Mouse (Mus musculus): ENCODE results near the gene Aldh3b3. TPM values are rescaled to one million over a fixed set of nuclear protein-coding genes. Genes with fewer than 3 reads are reported as not detected.
"Not testable (repeated sequence)": the region's sequence is repeated elsewhere in the genome, so short reads cannot be mapped to it uniquely, and the experiment has no call there.

Aldh3b3 gene
- total RNA-seq, 2 experiments from 2014 or later, result not detected

GRCm38 (mm10) chr19:3935032-3935895 is 23.2 kb upstream of the Aldh3b3 start, which contains the start of gene Unc93b1:
Gene Unc93b1 (plus strand): TSS chr19:3935186.
- intact Hi-C loops (cut with DNase I; ENCODE audit: low total_unique reads), result no loop called here
- peak; percentile 77 for DNase-seq

DNA sequence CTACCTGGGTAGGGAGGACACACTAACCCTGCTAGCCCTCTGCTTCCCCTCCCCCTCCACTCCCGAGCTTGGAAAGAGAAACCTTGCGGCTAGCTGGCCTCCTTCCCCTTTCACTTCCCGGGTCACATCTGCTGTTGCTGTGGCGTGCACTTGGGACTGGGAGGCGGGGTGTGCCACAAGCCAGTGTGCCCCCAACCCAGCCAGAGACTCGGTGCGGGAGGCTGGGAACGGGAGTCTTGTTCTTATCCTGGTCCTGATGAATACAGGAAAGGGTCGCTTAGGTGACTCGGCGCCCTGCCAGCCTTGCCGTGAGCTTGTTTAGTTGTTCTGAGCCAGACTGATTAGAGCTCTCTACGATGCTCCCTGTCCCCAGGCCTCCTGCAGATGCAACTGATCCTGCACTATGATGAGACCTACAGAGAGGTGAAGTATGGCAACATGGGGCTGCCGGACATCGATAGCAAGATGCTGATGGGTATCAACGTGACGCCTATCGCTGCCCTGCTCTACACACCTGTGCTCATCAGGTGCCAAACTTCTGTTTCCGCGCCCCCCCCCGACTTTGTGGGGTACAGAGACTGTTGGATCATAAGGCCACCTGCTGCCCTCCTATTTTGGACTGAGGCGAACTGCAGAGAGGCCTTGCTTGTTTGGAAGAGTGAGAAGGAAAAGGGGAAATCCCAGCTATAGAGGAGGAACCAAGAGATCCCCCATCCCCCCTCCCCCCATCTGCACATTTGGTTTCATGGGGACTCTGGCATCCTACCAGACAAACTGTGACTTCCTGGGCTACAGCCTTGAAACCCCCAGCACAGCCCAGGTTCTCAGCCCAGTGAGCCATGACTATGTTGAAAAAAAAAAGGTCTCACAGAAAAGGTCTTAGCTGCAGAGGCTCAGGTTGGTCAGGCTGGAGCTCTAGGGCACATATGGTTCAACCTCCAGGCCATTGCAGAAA is 22.3 kb upstream of the Aldh3b3 start:
- intact Hi-C loops (cut with DNase I; ENCODE audit: low total_unique reads), result loop anchor here (2.0 kb wide), 1 partner anchor 53 kb away; no protein-coding TSS in a partner anchor
- DNase-seq, result peak; percentile 72

DNA sequence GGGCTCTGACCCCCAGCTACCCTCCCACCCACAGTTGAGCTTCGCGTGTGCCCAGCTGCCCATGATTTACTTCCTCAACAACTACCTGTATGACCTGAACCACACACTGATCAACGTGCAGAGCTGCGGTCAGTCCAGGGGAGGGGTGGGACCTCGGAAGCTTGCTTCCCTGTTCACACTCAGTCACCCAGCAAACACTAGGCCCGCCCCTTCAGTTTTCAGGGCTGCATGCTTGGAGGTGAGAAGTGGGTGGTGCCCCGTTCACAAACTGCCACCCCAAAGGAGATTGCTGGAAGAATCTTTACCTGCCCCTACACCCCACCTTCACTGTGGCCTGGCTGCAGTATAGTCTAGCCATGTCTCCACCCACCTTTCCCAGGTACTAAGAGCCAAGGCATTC is 16.1 kb upstream of the Aldh3b3 start:
- no peak for DNase-seq
- intact Hi-C loops (cut with DNase I; ENCODE audit: low total_unique reads), result no loop called here

DNA sequence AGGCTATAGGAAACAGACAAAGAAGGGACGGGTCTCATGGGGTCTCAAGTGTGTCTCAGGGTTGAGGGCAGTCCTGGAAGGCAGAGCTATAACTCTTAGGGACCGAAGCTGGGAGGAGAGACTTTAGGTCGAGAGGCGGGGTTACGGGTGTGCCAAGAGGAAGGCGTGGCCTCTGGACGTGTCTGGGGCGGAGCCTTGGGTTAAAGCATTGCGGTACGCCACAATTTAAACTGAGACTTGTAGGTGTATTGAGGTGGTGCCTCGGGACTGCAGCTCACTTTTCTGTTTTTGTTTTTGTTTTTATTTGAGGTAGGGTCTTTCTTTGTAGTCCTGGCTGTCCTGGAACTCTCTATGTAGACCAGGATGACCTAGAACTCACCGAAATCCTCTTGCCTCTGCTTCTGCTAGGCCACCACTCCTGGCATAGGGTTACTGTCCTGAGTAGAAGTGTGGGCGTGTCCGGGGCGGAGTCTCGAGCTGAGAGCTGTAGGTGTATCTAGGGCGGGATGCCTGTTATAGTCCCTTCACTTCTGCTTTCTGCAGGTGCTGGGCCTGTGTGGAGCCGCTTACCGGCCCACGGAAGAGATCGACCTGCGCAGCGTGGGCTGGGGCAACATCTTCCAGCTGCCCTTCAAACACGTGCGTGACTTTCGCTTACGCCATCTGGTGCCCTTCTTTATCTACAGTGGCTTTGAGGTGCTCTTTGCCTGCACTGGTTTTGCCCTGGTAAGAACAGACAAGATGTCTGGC is 15.3 kb upstream of the Aldh3b3 start:
- intact Hi-C loops (cut with DNase I; ENCODE audit: low total_unique reads), result no loop called here

DNA sequence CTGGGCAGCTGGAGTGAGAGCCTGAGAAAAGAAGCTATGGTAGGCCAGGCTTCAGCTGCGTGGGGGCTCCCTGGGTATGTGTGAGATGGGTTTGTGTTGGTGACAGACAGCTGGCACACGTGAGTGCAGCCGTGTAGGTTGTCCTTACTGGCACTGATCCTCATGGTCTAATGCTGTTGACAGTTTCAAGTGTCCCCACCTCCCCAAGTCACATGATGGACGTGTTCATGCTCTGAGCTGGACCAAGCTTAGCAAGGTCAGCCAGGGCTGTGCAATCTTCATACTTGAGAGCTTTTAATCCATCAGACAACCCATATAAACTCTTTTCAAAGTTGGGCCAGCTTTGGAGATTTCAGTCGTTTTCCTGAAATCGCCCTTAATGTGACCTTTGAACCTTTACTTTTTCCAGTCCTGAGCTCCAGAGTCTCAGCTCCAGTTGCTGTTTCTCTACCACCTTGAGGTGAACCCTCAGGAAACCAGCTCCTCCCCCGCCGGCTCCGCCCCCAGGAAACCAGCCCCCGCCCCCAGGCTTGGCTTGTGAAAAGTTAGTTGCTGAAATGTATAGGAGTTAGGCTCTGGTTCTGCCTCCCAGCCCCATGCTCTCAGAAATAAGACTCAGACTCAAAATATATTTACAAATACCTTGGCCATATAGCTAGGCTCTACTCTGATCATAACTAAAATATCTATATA is 12.4 kb upstream of the Aldh3b3 start:
- intact Hi-C loops (cut with DNase I; ENCODE audit: low total_unique reads), result loop anchor here (2.0 kb wide), 1 partner anchor 35 kb away; no protein-coding TSS in a partner anchor
- DNase-seq, result no peak

More for the DNA sequence above, 15.3 kb upstream of the Aldh3b3 start:
- DNase-seq, result no peak

DNA sequence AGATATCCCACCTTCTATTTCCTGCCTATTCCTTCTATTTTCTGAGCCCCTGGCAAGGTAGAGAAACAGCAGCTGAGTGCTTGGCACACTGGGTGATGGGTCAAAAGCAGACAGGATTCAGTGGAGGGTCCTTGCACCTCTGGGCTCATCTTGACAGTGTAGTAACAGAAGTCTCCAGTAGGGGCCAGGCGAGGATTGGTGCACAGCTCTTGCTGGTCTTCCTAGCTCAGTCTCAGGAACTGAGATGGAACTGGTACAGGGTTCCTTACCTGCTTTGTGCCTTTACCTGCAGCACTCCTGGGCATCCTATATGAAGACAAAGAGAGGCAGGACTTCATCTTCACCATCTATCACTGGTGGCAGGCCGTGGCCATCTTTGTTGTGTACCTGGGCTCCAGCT is 11.7 kb upstream of the Aldh3b3 start:
- intact Hi-C loops (cut with DNase I; ENCODE audit: low total_unique reads), result loop anchor here (2.0 kb wide), 1 partner anchor 34 kb away; no protein-coding TSS in a partner anchor
- DNase-seq, result peak; percentile 59

DNA sequence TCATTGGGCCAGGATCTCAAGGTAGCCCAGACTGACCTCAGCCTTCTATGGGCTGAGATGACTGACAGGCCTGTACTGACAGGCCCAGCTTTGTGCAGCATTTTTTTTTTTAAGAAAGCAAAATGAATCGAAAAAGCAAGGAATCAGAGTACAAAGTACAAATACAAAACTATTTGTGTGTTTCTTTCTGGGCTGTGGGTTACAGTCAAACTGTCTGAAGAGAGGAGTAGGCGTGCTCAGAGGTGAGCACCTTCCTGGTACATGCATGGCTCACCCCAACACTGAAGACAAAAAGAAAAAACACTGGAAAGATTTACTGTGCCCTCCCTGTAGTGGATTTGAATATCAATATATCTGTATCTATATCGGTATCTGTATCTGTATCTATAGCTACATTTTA is 10.6 kb upstream of the Aldh3b3 start:
- intact Hi-C loops (cut with DNase I; ENCODE audit: low total_unique reads), result loop anchor here (2.0 kb wide), 1 partner anchor 33 kb away; no protein-coding TSS in a partner anchor
- DNase-seq, result no peak

- intact Hi-C loops (cut with DNase I; ENCODE audit: low total_unique reads), result no loop called here
- no peak for DNase-seq
These were observed 9.9 kb upstream of the Aldh3b3 start for GRCm38 (mm10) chr19:3948546-3948945.

DNA sequence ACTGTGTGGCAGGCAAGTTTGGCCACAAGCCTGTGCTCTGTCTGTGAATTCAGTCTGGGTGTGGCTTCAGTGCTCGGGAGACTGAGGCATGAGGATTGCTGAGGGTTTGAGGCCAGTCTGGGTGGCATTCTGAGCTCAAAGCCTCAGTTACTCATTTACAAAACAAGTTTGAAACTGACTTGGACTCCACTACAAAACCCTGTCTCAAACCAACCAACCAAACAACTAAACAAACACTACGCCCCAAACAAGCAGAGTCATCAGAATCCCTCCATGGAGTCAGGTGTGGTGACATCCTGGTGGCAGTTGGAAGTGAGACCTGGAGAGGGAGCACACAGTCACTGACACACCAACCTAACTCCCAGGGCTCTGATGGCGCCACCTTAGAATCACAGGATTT is 8.1 kb upstream of the Aldh3b3 start:
- DNase-seq, result no peak

DNA sequence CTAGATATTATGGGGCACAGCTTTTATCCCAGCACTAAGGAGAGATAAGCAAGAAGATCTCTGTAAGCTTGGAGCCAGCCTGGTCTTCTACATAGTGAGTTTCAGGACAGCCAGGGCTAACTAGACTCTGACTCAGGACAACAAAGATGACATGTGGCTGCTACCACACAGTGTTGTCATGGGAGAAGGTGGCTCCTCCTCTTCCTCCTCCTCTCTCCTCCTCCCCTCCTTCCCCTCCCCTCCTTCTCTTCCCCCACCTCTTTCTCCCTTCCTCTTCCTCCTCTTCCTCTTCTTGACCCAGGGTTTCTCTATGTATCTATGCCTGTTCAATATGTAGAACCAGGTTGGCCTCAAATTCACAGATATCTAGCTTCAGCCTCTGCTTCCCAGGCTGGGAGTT is 7.0 kb upstream of the Aldh3b3 start:
- no peak for DNase-seq
- intact Hi-C loops (cut with DNase I; ENCODE audit: low total_unique reads), result no loop called here

More for the DNA sequence above, 8.1 kb upstream of the Aldh3b3 start:
- intact Hi-C loops (cut with DNase I; ENCODE audit: low total_unique reads), result no loop called here

DNA sequence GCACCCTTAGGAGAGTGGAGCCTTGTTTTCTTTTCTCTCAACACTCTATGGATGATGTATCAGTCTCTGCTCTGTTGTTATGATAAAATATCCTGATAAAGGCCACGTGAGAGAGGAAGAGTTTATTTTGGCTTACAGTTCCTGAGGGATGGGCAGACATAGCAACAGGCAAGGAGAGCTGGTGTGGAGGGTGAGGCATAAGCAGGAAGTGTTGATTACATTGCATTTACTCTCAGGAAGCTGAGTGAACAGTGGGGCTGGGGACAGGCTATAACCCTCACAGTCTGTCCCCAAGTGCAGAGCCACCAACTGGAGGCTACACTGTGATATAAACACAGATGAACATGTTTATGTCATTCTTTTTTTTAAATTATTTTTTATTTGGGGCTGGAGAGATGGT is 6.3 kb upstream of the Aldh3b3 start:
- intact Hi-C loops (cut with DNase I; ENCODE audit: low total_unique reads), result no loop called here
- DNase-seq, result no peak

- no peak for DNase-seq
- intact Hi-C loops (cut with DNase I; ENCODE audit: low total_unique reads), result no loop called here
These were observed 3.4 kb upstream of the Aldh3b3 start for GRCm38 (mm10) chr19:3955033-3955432.

- no peak for DNase-seq
- intact Hi-C loops (cut with DNase I; ENCODE audit: low total_unique reads), result no loop called here
These were observed 2.6 kb upstream of the Aldh3b3 start for GRCm38 (mm10) chr19:3955804-3956203.

GRCm38 (mm10) chr19:3957296-3958036 is 979 bp upstream of the Aldh3b3 start:
- intact Hi-C loops (cut with DNase I; ENCODE audit: low total_unique reads); DNase-seq: not testable (repeated sequence)

GRCm38 (mm10) chr19:3959030-3959429 is 585 bp downstream of the Aldh3b3 start:
- no peak for DNase-seq
- intact Hi-C loops (cut with DNase I; ENCODE audit: low total_unique reads), result no loop called here

DNA sequence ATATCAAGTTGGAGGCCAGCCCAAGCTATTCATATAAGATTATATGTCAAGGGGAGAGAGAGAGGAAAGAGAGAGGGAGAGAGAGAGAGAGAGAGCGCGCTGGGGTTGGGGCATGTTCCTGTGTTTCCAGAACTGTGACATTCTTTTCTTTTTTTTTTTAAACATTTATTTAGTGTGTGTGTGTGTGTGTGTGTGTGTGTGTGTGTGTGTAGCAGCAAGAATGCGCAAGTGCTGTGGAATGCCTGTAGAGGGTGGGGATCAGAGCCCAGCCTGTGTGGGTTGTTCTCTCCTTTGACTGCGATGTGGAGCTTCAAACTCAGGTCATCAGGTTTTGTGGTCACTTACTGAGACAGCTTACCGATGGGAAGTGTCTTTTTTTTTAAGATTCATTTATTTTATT is 1.8 kb downstream of the Aldh3b3 start:
- intact Hi-C loops (cut with DNase I; ENCODE audit: low total_unique reads), result no loop called here
- DNase-seq, result no peak

DNA sequence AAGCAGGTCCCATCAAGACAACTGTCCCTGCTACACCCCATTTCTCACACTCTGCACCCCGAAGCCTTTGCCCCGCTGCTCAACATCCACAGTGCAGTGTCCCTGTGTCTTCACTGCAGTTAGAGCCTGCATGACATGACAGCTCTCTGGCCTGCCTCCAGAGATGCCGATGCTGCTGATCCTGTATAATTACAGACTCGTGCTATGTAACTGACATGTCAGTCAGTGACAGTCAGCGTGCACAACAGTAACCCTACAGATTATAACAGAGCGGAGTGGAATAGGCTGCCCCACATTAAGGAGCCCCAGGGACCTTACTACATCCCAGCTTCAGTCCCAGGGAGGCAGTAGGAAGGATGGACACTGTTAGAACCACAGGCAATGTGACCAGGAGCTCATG is 3.4 kb downstream of the Aldh3b3 start:
- DNase-seq; intact Hi-C loops (cut with DNase I; ENCODE audit: low total_unique reads): not testable (repeated sequence)

DNA sequence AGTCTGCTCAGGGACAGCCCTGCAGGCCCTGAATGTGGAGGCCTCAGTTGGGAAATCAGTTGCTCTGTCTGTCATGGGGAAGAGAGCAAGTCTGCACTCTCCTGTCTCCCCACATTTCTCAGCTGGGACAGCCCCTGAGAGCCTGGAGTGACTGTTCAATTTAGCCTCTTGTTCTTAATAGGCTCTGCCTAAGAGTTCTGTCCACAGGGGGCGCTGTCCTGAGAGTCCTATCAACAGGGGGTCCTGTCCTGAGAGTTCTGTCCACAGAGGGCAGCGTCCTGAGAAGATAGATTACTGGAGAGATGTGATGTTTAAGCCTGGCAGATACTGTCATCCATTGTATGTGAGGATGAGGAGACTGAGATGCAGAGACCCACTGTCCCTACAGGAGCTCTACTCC is 4.0 kb downstream of the Aldh3b3 start:
- DNase-seq, result no peak
- intact Hi-C loops (cut with DNase I; ENCODE audit: low total_unique reads), result no loop called here

Measured in gastrocnemius, postnatal 14 days (tissue).